Comparison of ENCODE assay signal across 17 mouse cellular contexts in the genomic region with DNA sequence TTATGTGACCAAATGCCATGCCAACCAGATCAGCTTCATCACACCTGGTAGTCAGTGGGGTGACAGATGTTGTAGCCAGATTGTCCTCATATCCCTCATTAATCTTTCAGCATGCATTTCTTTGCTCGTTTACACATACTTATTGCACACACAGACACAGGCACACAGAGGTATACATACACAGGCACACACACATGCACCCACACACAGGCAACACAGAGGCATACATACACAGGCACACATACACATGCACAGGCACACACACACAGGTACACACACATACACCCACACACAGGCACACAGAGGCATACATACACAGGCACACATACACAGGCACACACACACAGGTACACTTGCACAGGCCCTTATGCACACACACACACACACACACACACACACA.
"Had no signal": no experiment of that assay in that cellular context is flagged by ENCODE, and none has a peak within 500 bp of the region (broad histone marks: within the 10 kb centered on the region; RNA-seq: fewer than 3 reads in every experiment).

No protein-coding gene starts in this region.

- H3K27me3 ChIP-seq: limb, embryonic 13.5 days; liver, embryonic 12.5 days; liver, embryonic 15.5 days; lung, embryonic 15.5 days had no signal

- DNase-seq: kidney, adult 2 months; kidney, postnatal 25 days; layer of hippocampus, adult 9-11 months; liver; lung, adult 18-20 months; lung, postnatal 10 days; lung, postnatal 36 days; thymus, adult 18-20 months; thymus, postnatal 36 days had no signal

- H3K4me3 ChIP-seq: layer of hippocampus, adult 2 months; limb, embryonic 10.5 days; limb, embryonic 13.5 days; liver, embryonic 12.5 days; liver, embryonic 15.5 days; lung, embryonic 15.5 days had no signal

- H3K27ac ChIP-seq: kidney, postnatal 0 days; limb, embryonic 10.5 days; limb, embryonic 13.5 days; liver, embryonic 12.5 days; liver, embryonic 15.5 days; lung, embryonic 15.5 days had no signal

- H3K9me3 ChIP-seq: limb, embryonic 10.5 days; limb, embryonic 13.5 days; liver, embryonic 12.5 days; liver, embryonic 15.5 days; lung, embryonic 15.5 days had no signal

- H3K4me1 ChIP-seq: limb, embryonic 10.5 days; limb, embryonic 13.5 days; liver, embryonic 12.5 days; liver, embryonic 15.5 days; lung, embryonic 15.5 days had no signal

- H3K9ac ChIP-seq: limb, embryonic 13.5 days; liver, embryonic 12.5 days; liver, embryonic 15.5 days; lung, embryonic 15.5 days had no signal

- H3K36me3 ChIP-seq: limb, embryonic 10.5 days; limb, embryonic 13.5 days; liver, embryonic 12.5 days; liver, embryonic 15.5 days; lung, embryonic 15.5 days had no signal

- H3K4me2 ChIP-seq: limb, embryonic 13.5 days; liver, embryonic 12.5 days; liver, embryonic 15.5 days; lung, embryonic 15.5 days had no signal

- ATAC-seq: intestine, postnatal 0 days; liver, embryonic 12.5 days had no signal
